Mouse (Mus musculus) MEL (cell line): ENCODE data around the gene Celf2.

Source experiments
- CHD2 ChIP-seq: IDR thresholded peaks from 2 replicates; pipeline ENCODE4 v1.6.1; 2011; ENCODE audit warnings: low read length, improper control_type of control experiment
- EP300 ChIP-seq, 2 experiments: IDR thresholded peaks; 2 replicates each; pipeline ENCODE4 v1.6.1; 2011; ENCODE audit warnings: improper control_type of control experiment in 2 of 2, low read length in 2 of 2, low read depth in 1 of 2, mild to moderate bottlenecking in 1 of 2
- GATA1 ChIP-seq: IDR thresholded peaks from 2 replicates; pipeline ENCODE4 v1.6.1; 2011; ENCODE audit warnings: low read depth, low read length, improper control_type of control experiment

GRCm38 (mm10) chr2:7273214-7273613 lies 236.1 kb downstream of the Celf2 start:
- no peak for TF ChIP-seq GATA1
- no peak for TF ChIP-seq EP300 (IDR thresholded peaks at IDR 0.05; ENCODE audit: low read depth in 1 of 2, low read length in 2 of 2)
- TF ChIP-seq CHD2: no peak
